Mouse (Mus musculus) testis, adult 2 months (tissue): ENCODE data around the gene Nsrp1.

Experiments
- CTCF ChIP-seq: fragments of 200-500 bp; IDR thresholded peaks from 2 replicates; pipeline ENCODE4 v1.5.1; 2012; ENCODE audit warnings: low read depth, mild to moderate bottlenecking, inconsistent platforms, low read length, moderate library complexity; ENCODE audit not compliant: control insufficient read depth, insufficient read depth, insufficient replicate concordance
- POLR2A ChIP-seq: fragments of 200-500 bp; IDR thresholded peaks from 2 replicates; pipeline ENCODE4 v1.6.1; 2012; ENCODE audit warnings: low read depth, mild to moderate bottlenecking, inconsistent platforms, low read length, moderate library complexity; ENCODE audit not compliant: control insufficient read depth

GRCm38 (mm10) chr11:77028157-77028556 is 50.1 kb downstream of the Nsrp1 start:
- TF ChIP-seq CTCF (no peak), POLR2A (no peak)
